Mouse (Mus musculus): ENCODE data around the gene Zfp1. TPM values are rescaled to one million over a fixed set of nuclear protein-coding genes. Genes with fewer than 3 reads are reported as not detected.

Zfp1 gene
- polyA plus RNA-seq, 1 experiment from 2014 or later, result 11.7 TPM

GRCm38 (mm10) chr8:111676237-111676636 lies 33.0 kb downstream of the Zfp1 start:
- Histone ChIP-seq H3K27me3 (no peaks in the 10 kb centered on the region), H3K9ac (no peak overlapping the region), H3K4me3 (no peak overlapping the region), H3K4me2 (no peak overlapping the region), H3K4me1 (replicated peaks) (no peaks in the 10 kb centered on the region), H3K9me3 (replicated peaks) (no peaks in the 10 kb centered on the region), H3K27ac (no peak overlapping the region), H3K36me3 (peaks cover 3% of the 10 kb centered on the region)
- 76% methylated on average over 8 of the region's 8 CpGs for WGBS
- no peak for ATAC-seq (replicated peaks; ENCODE audit: insufficient number of reproducible peaks, insufficient read depth, low FRiP score, low read depth)

GRCm38 (mm10) chr8:111678111-111678510 lies 34.9 kb downstream of the Zfp1 start:
- no peaks in the 10 kb centered on the region for H3K36me3 ChIP-seq

GRCm38 (mm10) chr8:111678848-111679247 lies 35.6 kb downstream of the Zfp1 start:
- H3K36me3 ChIP-seq, result no peaks in the 10 kb centered on the region
- no peak for ATAC-seq (replicated peaks; ENCODE audit: insufficient number of reproducible peaks, insufficient read depth, low FRiP score, low read depth)
- H3K4me3 ChIP-seq, result no peak overlapping the region
- no peak overlapping the region for H3K27ac ChIP-seq
- H3K4me1 ChIP-seq (replicated peaks), result no peaks in the 10 kb centered on the region
- no peak overlapping the region for H3K4me2 ChIP-seq
- no peak overlapping the region for H3K9ac ChIP-seq
- no peaks in the 10 kb centered on the region for H3K9me3 ChIP-seq (replicated peaks)
- H3K27me3 ChIP-seq, result no peaks in the 10 kb centered on the region
- 91% methylated on average over 7 of the region's 7 CpGs for WGBS

More at GRCm38 (mm10) chr8:111678111-111678510, 34.9 kb downstream of the Zfp1 start:
- Histone ChIP-seq H3K27ac (no peak overlapping the region), H3K4me3 (no peak overlapping the region), H3K27me3 (no peaks in the 10 kb centered on the region), H3K4me2 (no peak overlapping the region), H3K9me3 (replicated peaks) (no peaks in the 10 kb centered on the region), H3K4me1 (replicated peaks) (no peaks in the 10 kb centered on the region), H3K9ac (no peak overlapping the region)
- ATAC-seq (replicated peaks; ENCODE audit: insufficient number of reproducible peaks, insufficient read depth, low FRiP score, low read depth), result no peak
- WGBS, result 20% methylated on average over 3 of the region's 3 CpGs

GRCm38 (mm10) chr8:111680423-111681028 lies 37.3 kb downstream of the Zfp1 start:
- H3K4me3 ChIP-seq, result no peak overlapping the region
- no peak overlapping the region for H3K9ac ChIP-seq
- H3K27ac ChIP-seq, result no peak overlapping the region
- WGBS, result 33% methylated on average over 17 of the region's 17 CpGs
- H3K4me1 ChIP-seq (replicated peaks), result no peaks in the 10 kb centered on the region
- ATAC-seq (replicated peaks; ENCODE audit: insufficient number of reproducible peaks, insufficient read depth, low FRiP score, low read depth), result no peak
- H3K36me3 ChIP-seq, result no peaks in the 10 kb centered on the region
- 0 out of 2 replicates have a peak overlapping the region, but pooled peaks have one; percentile 15 for H3K4me2 ChIP-seq
- H3K9me3 ChIP-seq (replicated peaks), result no peaks in the 10 kb centered on the region
- H3K27me3 ChIP-seq, result no peaks in the 10 kb centered on the region

- Histone ChIP-seq H3K4me2 (no peak overlapping the region), H3K9ac (no peak overlapping the region), H3K27me3 (no peaks in the 10 kb centered on the region), H3K4me3 (no peak overlapping the region), H3K9me3 (replicated peaks) (no peaks in the 10 kb centered on the region), H3K27ac (no peak overlapping the region), H3K4me1 (replicated peaks) (no peaks in the 10 kb centered on the region), H3K36me3 (no peaks in the 10 kb centered on the region)
- 62% methylated on average over 11 of the region's 11 CpGs for WGBS
- ATAC-seq (replicated peaks; ENCODE audit: insufficient number of reproducible peaks, insufficient read depth, low FRiP score, low read depth), result no peak
These were observed 38.0 kb downstream of the Zfp1 start for GRCm38 (mm10) chr8:111681153-111681552.

DNA sequence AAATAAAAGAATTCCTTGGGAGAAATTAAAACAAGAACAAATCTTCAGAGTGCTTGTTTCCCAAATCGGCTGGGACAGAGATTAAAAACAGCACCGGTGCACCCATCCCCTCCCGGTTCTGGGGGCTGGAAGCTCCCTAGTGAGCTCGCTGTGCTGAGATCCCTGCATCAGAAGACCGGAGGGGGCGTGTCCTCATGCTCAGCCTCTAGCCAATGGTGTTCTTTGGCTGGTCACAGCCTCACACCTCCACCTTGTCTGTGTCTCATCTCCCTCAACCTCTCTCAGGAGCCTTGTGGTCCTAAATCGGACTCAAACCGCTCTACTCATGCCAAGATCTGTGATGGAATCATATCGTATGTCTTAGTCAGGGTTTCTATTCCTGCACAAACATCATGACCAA lies 39.3 kb downstream of the Zfp1 start:
- H3K27me3 ChIP-seq, result no peaks in the 10 kb centered on the region
- WGBS, result 22% methylated on average over 9 of the region's 9 CpGs
- H3K27ac ChIP-seq, result no peak overlapping the region
- H3K4me2 ChIP-seq, result no peak overlapping the region
- H3K9me3 ChIP-seq (replicated peaks), result no peaks in the 10 kb centered on the region
- H3K4me3 ChIP-seq, result no peak overlapping the region
- ATAC-seq (replicated peaks; ENCODE audit: insufficient number of reproducible peaks, insufficient read depth, low FRiP score, low read depth), result no peak
- no peak overlapping the region for H3K9ac ChIP-seq
- no peaks in the 10 kb centered on the region for H3K36me3 ChIP-seq
- H3K4me1 ChIP-seq (replicated peaks), result no peaks in the 10 kb centered on the region

DNA sequence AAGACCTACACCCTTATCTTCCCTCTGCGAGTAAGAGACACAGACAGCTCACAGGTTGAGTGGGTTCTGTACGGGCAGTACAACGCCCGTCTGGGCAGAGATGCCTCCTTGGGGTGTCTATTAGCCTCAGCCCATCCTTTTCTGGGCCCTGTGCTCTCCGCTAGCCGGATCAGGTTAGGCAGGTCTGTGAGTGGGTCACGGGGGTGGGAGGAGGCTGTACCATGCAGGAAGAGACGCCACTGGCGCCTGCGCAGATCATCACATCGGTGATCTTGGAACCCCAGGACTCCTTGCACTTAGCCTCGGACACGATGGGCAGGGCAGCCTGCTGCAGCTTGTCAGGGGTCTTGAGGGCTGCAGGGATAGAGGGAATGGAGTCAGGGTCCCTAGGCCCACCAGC lies 43.7 kb downstream of the Zfp1 start:
- H3K27ac ChIP-seq, result no peak overlapping the region
- H3K9me3 ChIP-seq (replicated peaks), result no peaks in the 10 kb centered on the region
- no peak overlapping the region for H3K4me2 ChIP-seq
- no peaks in the 10 kb centered on the region for H3K36me3 ChIP-seq
- H3K9ac ChIP-seq, result no peak overlapping the region
- H3K4me1 ChIP-seq (replicated peaks), result no peaks in the 10 kb centered on the region
- H3K27me3 ChIP-seq, result no peaks in the 10 kb centered on the region
- no peak overlapping the region for H3K4me3 ChIP-seq
- no peak for ATAC-seq (replicated peaks; ENCODE audit: insufficient number of reproducible peaks, insufficient read depth, low FRiP score, low read depth)
- 78% methylated on average over 13 of the region's 13 CpGs for WGBS

DNA sequence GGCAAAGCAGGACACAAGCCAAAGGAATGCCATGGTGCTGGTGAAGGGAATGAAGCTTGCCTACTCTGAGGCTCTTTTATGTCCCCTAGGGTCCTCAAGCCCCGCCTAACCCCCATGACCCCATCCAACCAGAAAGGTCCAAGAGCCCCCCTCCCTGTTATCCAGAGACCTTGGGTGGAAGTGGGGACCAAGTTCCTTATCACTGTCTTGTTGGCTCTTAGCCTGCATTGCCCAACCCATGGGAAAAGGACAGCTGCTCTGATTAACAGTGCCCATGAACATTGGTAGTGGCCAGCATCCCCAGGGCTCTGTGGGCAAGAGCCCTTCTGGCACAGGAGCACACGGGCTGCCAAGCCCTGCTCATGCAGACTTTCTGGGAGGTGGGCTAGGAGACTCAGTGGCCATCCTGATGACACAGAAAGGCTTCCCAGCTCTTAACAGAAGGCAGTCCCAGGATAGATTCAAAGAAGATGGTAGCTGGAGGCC lies 47.8 kb downstream of the Zfp1 start, which contains the start of gene Ctrb1:
Gene Ctrb1, minus strand, starts transcription at position 51 of the 486 bp plus-strand sequence.
- Histone ChIP-seq H3K9me3 (replicated peaks) (no peaks in the 10 kb centered on the region), H3K27me3 (no peaks in the 10 kb centered on the region), H3K27ac (no peak within 1 kb of the TSS), H3K9ac (no peak within 1 kb of the TSS), H3K36me3 (no peaks in the 10 kb centered on the region), H3K4me3 (no peak within 1 kb of the TSS), H3K4me2 (no peak within 1 kb of the TSS), H3K4me1 (replicated peaks) (peaks cover 9% of the 10 kb centered on the region)
- no peak for ATAC-seq (replicated peaks; ENCODE audit: insufficient number of reproducible peaks, insufficient read depth, low FRiP score, low read depth)
- 89% methylated on average over 2 of the region's 2 CpGs for WGBS

GRCm38 (mm10) chr8:111693261-111693741 lies 50.1 kb downstream of the Zfp1 start:
- peaks cover 9% of the 10 kb centered on the region for H3K4me1 ChIP-seq (replicated peaks)
- no peak overlapping the region for H3K9ac ChIP-seq
- no peak overlapping the region for H3K4me3 ChIP-seq
- WGBS, result 51% methylated on average over 6 of the region's 6 CpGs
- H3K36me3 ChIP-seq, result no peaks in the 10 kb centered on the region
- H3K9me3 ChIP-seq (replicated peaks), result no peaks in the 10 kb centered on the region
- H3K4me2 ChIP-seq, result no peak overlapping the region
- H3K27ac ChIP-seq, result no peak overlapping the region
- no peak for ATAC-seq (replicated peaks; ENCODE audit: insufficient number of reproducible peaks, insufficient read depth, low FRiP score, low read depth)
- H3K27me3 ChIP-seq, result no peaks in the 10 kb centered on the region

DNA sequence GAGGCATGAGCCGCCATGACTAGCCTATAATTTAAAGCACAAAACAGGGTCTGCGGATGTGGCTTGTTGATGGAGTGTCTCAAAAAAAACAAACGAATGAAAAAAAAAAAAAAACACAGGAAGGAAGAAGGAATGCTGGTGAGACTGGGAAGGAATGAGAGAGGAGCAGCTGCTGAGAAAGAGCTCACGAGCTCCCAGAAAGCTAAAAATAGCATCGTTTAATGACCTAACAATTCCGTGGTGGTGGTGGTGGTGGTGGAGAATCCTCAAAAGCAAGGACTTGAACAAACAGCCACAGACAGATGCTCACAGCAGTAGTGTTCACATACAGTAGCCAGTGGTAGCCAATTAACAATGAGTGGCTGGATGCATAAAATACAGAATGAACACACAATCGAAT lies 52.2 kb downstream of the Zfp1 start:
- no peaks in the 10 kb centered on the region for H3K36me3 ChIP-seq
- H3K4me2 ChIP-seq, result no peak overlapping the region
- WGBS, result 39% methylated on average over 7 of the region's 7 CpGs
- H3K9ac ChIP-seq, result no peak overlapping the region
- H3K4me3 ChIP-seq, result no peak overlapping the region
- H3K27ac ChIP-seq, result no peak overlapping the region
- H3K4me1 ChIP-seq (replicated peaks), result peaks cover 9% of the 10 kb centered on the region
- ATAC-seq (replicated peaks; ENCODE audit: insufficient number of reproducible peaks, insufficient read depth, low FRiP score, low read depth), result no peak
- H3K27me3 ChIP-seq, result no peaks in the 10 kb centered on the region
- no peaks in the 10 kb centered on the region for H3K9me3 ChIP-seq (replicated peaks)

GRCm38 (mm10) chr8:111697655-111698054 lies 54.5 kb downstream of the Zfp1 start:
- Histone ChIP-seq H3K9me3 (replicated peaks) (no peaks in the 10 kb centered on the region), H3K27ac (no peak overlapping the region), H3K4me1 (replicated peaks) (peaks cover 9% of the 10 kb centered on the region), H3K4me2 (no peak overlapping the region), H3K4me3 (no peak overlapping the region), H3K9ac (no peak overlapping the region), H3K36me3 (no peaks in the 10 kb centered on the region), H3K27me3 (no peaks in the 10 kb centered on the region)
- WGBS, result 78% methylated on average over 10 of the region's 10 CpGs
- no peak for ATAC-seq (replicated peaks; ENCODE audit: insufficient number of reproducible peaks, insufficient read depth, low FRiP score, low read depth)

- Histone ChIP-seq H3K4me1 (replicated peaks) (peaks cover 7% of the 10 kb centered on the region), H3K9ac (no peak overlapping the region), H3K27me3 (no peaks in the 10 kb centered on the region), H3K4me2 (no peak overlapping the region), H3K4me3 (no peak overlapping the region), H3K27ac (no peak overlapping the region), H3K36me3 (no peaks in the 10 kb centered on the region), H3K9me3 (replicated peaks) (no peaks in the 10 kb centered on the region)
- WGBS, result 24% methylated on average over 1 of the region's 1 CpGs
- no peak for ATAC-seq (replicated peaks; ENCODE audit: insufficient number of reproducible peaks, insufficient read depth, low FRiP score, low read depth)
These were observed 55.8 kb downstream of the Zfp1 start for GRCm38 (mm10) chr8:111699035-111699434.

Measured in heart, embryonic 15.5 days (tissue).